Mouse (Mus musculus) heart, adult 18-20 months (tissue): ENCODE results near the gene Speer4a. TPM values are rescaled to one million over a fixed set of nuclear protein-coding genes. Genes with fewer than 3 reads are reported as not detected.
"Not testable (repeated sequence)": the region's sequence is repeated elsewhere in the genome, so short reads cannot be mapped to it uniquely, and the experiment has no call there.

Experiments
- DNase-seq, 2 experiments: peaks; one replicate each; pipeline ENCODE4 v3.0.0; 2021 to 2022; ENCODE audit warnings: mixed read lengths in 1 of 2
- long read RNA-seq, 2 experiments: library from polyadenylated mRNA; stranded (forward); transcript quantifications; one replicate each; pipeline ENCODE4 v2.0.0; 2021
- total RNA-seq, 2 experiments: library from RNA; stranded (reverse); gene quantifications; 2 replicates each; pipeline ENCODE4 v1.2.3; 2021

The Speer4a gene
- total RNA-seq, result not detected
- long read RNA-seq, experiment 1, result 0 reads
- long read RNA-seq, experiment 2, result 0 reads

- DNase-seq, result not testable (repeated sequence)
These were observed at the start of gene Speer4a for GRCm38 (mm10) chr5:26039458-26039857. TSS of gene Speer4a (minus strand) at chr5:26039558.

GRCm38 (mm10) chr5:26079023-26079422 lies 39.7 kb upstream of the Speer4a start:
- DNase-seq, result not testable (repeated sequence)

DNA sequence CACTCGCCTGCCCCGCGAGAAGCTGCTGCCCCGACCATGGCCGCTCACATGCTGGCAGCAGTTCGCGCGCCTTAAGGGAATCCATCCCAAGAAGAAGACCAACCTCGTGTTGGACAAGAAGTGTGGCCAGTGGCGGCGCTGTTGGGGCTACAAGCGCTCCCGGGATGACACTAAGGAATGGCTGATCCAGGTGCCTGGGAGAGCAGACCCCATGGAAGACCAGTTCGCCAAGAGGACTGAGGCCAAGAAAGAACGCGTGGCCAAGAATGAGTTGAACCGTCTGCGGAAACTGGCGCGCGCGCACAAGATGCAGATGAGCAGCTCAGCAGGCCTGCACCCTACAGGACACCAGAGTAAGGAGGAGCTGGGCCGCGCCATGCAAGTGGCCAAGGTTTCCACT lies 31.4 kb upstream of the Speer4a start:
- no peak for DNase-seq

- DNase-seq, result not testable (repeated sequence)
These were observed 19.1 kb upstream of the Speer4a start, which contains the start of gene Gm7347 for GRCm38 (mm10) chr5:26058481-26058880. TSS of gene Gm7347 (minus strand) at chr5:26058581.

- not testable (repeated sequence) for DNase-seq
These were observed 16.5 kb downstream of the Speer4a start, which contains the start of gene Gm5862 for GRCm38 (mm10) chr5:26022816-26023215. TSS of gene Gm5862 (minus strand) at chr5:26022916.

DNA sequence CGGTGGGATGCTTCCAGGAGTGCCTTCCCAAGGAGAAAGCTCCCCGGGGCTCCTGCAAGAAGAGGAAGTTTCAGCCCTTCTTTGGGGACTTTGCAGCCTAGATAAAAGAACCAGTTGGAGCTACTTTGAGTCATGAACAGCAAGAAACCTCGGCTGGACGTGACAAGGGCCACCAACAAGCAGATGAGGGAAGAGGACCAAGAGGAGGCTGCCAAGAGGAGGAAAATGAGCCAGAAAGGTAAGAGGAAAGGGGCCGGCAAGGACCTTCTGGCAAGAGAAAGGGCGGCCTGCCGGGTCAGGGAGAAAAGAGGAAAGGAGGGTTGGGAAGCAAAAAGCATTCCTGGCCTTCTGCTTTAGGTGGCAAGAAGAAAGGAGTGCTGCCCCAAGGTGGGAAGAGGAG lies 31.7 kb downstream of the Speer4a start:
- DNase-seq, result not testable (repeated sequence)

- not testable (repeated sequence) for DNase-seq
These were observed 32.2 kb downstream of the Speer4a start for GRCm38 (mm10) chr5:26006937-26007695.

DNA sequence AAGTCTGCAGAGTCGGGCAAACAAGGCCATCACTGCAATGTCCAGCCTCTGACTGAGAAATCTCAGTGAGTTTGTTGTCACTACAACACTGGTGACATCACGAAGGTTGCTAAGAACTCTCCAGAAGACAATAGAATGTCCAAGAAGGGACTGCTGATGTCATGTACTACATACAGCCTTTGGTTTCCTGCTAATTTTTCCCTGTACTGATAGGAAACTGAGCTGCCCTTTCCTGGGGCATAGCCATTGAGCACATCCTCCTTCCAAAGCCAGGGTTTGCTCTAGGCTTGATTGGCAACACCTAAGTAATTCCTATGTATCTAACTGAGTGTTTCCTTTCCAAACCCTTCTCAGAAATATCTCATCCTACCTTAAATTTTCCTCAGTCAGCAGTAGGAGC lies 34.7 kb downstream of the Speer4a start, which contains the start of gene Gm1979:
Gene Gm1979 (minus strand): TSS at position 101 of the 400 bp plus-strand sequence.
- not testable (repeated sequence) for DNase-seq

DNA sequence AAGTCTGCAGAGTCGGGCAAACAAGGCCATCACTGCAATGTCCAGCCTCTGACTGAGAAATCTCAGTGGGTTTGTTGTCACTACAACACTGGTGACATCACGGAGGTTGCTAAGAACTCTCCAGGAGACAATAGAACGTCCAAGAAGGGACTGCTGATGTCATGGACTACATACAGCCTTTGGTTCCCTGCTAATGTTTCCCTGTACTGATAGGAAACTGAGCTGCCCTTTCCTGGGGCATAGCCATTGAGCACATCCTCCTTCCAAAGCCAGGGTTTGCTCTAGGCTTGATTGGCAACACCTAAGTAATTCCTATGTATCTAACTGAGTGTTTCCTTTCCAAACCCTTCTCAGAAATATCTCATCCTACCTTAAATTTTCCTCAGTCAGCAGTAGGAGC lies 50.8 kb downstream of the Speer4a start, which contains the start of gene Gm21698:
Gene Gm21698 (minus strand): TSS at position 101 of the 400 bp plus-strand sequence.
- DNase-seq, result not testable (repeated sequence)

Other genes starting within 250 kb of the Speer4a start
- not detected for gene Gm21663, start 97.2 kb downstream of the Speer4a start, total RNA-seq
- gene Gm21671, start 85.1 kb downstream of the Speer4a start, total RNA-seq, result not detected
- not detected for gene Gm21680, start 66.9 kb downstream of the Speer4a start, total RNA-seq
- gene Gm21698, start 50.9 kb downstream of the Speer4a start, total RNA-seq, result not detected
- gene Gm1979, start 34.8 kb downstream of the Speer4a start, total RNA-seq, result under 1 TPM in 1 of 2 experiments, not detected in 1; 0.15 TPM
- not detected for gene Gm5862, start 16.6 kb downstream of the Speer4a start, total RNA-seq
- not detected for gene Gm7347, start 19.0 kb upstream of the Speer4a start, total RNA-seq
- gene Gm10471, start 49.7 kb upstream of the Speer4a start, total RNA-seq, result not detected
- not detected for gene 5031410I06Rik, start 65.8 kb upstream of the Speer4a start, total RNA-seq
- not detected for gene Gm10220, start 81.9 kb upstream of the Speer4a start, total RNA-seq
- gene Gm7361, start 218.1 kb upstream of the Speer4a start, total RNA-seq, result not detected